Mouse (Mus musculus) forebrain, embryonic 13.5 days (tissue): ENCODE data around the gene Arrdc2. TPM values are rescaled to one million over a fixed set of nuclear protein-coding genes. Genes with fewer than 3 reads are reported as not detected.

Experiments used
- ATAC-seq: fragments of 200-750 bp; cut with Nextera tagmentation; 2 replicates; pipeline ENCODE4 v1.8.0; 2017
- H3K27ac ChIP-seq: fragments of 300-500 bp; sonication (generic); 2 replicates; pipeline ENCODE4 v1.5.1; 2015; ENCODE audit warnings: inconsistent platforms, mild to moderate bottlenecking, moderate library complexity
- H3K27me3 ChIP-seq: fragments of 300-500 bp; sonication (generic); 2 replicates; pipeline ENCODE4 v1.6.1; 2015; ENCODE audit warnings: mild to moderate bottlenecking, inconsistent platforms
- H3K36me3 ChIP-seq: fragments of 300-500 bp; sonication (generic); 2 replicates; pipeline ENCODE4 v1.6.1; 2015; ENCODE audit warnings: mild to moderate bottlenecking, inconsistent platforms; ENCODE audit not compliant: poor library complexity, severe bottlenecking
- H3K4me1 ChIP-seq: fragments of 300-500 bp; sonication (generic); 2 replicates; pipeline ENCODE4 v1.6.1; 2015; ENCODE audit warnings: inconsistent platforms
- H3K4me2 ChIP-seq: fragments of 300-500 bp; sonication (generic); 2 replicates; pipeline ENCODE4 v1.6.1; 2015; ENCODE audit warnings: inconsistent platforms, mild to moderate bottlenecking, moderate library complexity
- H3K4me3 ChIP-seq: fragments of 300-500 bp; sonication (generic); 2 replicates; pipeline ENCODE4 v1.5.1; 2015; ENCODE audit warnings: mild to moderate bottlenecking, inconsistent platforms
- H3K9ac ChIP-seq: fragments of 300-500 bp; sonication (generic); 2 replicates; pipeline ENCODE4 v1.6.1; 2015; ENCODE audit warnings: mild to moderate bottlenecking, inconsistent platforms
- H3K9me3 ChIP-seq: fragments of 300-500 bp; sonication (generic); replicated peaks from 2 replicates; pipeline ENCODE4 v1.6.1; 2016; ENCODE audit warnings: inconsistent platforms
- WGBS: fragments of 180-500 bp; shearing (Covaris S2); methylation state at CpG from one replicate; pipeline ENCODE4 v1.1.7; 2015; 5-methylcytosine and 5-hydroxymethylcytosine counted together
- polyA plus RNA-seq: library from polyadenylated mRNA; unstranded; fragments of >200 nt; fragmentation: Nextera tagmentation; extraction: Ambion mirVana; gene quantifications from 2 replicates; pipeline ENCODE4 v1.2.1, GENCODE M21; 2015

Gene Arrdc2
- polyA plus RNA-seq, 1 experiment from 2014 or later: 5.7 TPM

- H3K4me2 ChIP-seq: no peak overlapping the region
- peaks cover 13% of the 10 kb centered on the region; the same call in 1 of the 2 replicates for H3K36me3 ChIP-seq
- no peak for ATAC-seq
- no peaks in the 10 kb centered on the region for H3K9me3 ChIP-seq
- H3K27me3 ChIP-seq: no peaks in the 10 kb centered on the region
- H3K27ac ChIP-seq: no peak overlapping the region
- 84% methylated on average over 3 of the region's 3 CpGs for WGBS
- H3K9ac ChIP-seq: no peak overlapping the region
- no peak overlapping the region for H3K4me3 ChIP-seq
- 0 out of 2 replicates have a peak, but pooled peaks cover 4% of the 10 kb centered on the region for H3K4me1 ChIP-seq
These were observed 9.9 kb upstream of the Arrdc2 start for GRCm38 (mm10) chr8:70849333-70849990.

GRCm38 (mm10) chr8:70846371-70847154 lies 7.0 kb upstream of the Arrdc2 start:
- Histone ChIP-seq H3K27ac (no peak overlapping the region), H3K27me3 (0 out of 2 replicates have a peak, but pooled peaks cover 4% of the 10 kb centered on the region), H3K4me2 (no peak overlapping the region), H3K4me3 (no peak overlapping the region), H3K9me3 (no peaks in the 10 kb centered on the region), H3K4me1 (0 out of 2 replicates have a peak, but pooled peaks cover 7% of the 10 kb centered on the region), H3K9ac (no peak overlapping the region), H3K36me3 (peaks cover 8% of the 10 kb centered on the region; the same call in 1 of the 2 replicates)
- ATAC-seq: no peak
- 58% methylated on average over 15 of the region's 15 CpGs for WGBS

- ATAC-seq: no peak
- no peak overlapping the region for H3K4me2 ChIP-seq
- peaks cover 16% of the 10 kb centered on the region; the same call in 1 of the 2 replicates for H3K4me1 ChIP-seq
- H3K36me3 ChIP-seq: 0 out of 2 replicates have a peak, but pooled peaks cover 8% of the 10 kb centered on the region
- H3K27ac ChIP-seq: no peak overlapping the region
- no peak overlapping the region for H3K4me3 ChIP-seq
- no peak overlapping the region for H3K9ac ChIP-seq
- 0 out of 2 replicates have a peak, but pooled peaks cover 4% of the 10 kb centered on the region for H3K27me3 ChIP-seq
- 44% methylated on average over 5 of the region's 5 CpGs for WGBS
- H3K9me3 ChIP-seq: no peaks in the 10 kb centered on the region
These were observed 5.6 kb upstream of the Arrdc2 start for GRCm38 (mm10) chr8:70845108-70845507.

GRCm38 (mm10) chr8:70844523-70844922 lies 5.0 kb upstream of the Arrdc2 start:
- WGBS: 4% methylated on average over 6 of the region's 6 CpGs
- no peak for ATAC-seq
- H3K4me3 ChIP-seq: no peak overlapping the region
- H3K27me3 ChIP-seq: 0 out of 2 replicates have a peak, but pooled peaks cover 4% of the 10 kb centered on the region
- no peaks in the 10 kb centered on the region for H3K9me3 ChIP-seq
- no peak overlapping the region for H3K27ac ChIP-seq
- 0 out of 2 replicates have a peak, but pooled peaks cover 8% of the 10 kb centered on the region for H3K36me3 ChIP-seq
- peak overlapping the region; percentile 34; the same call in 1 of the 2 replicates for H3K9ac ChIP-seq
- peaks cover 19% of the 10 kb centered on the region; the same call in 1 of the 2 replicates for H3K4me1 ChIP-seq
- no peak overlapping the region for H3K4me2 ChIP-seq

GRCm38 (mm10) chr8:70843941-70844340 lies 4.4 kb upstream of the Arrdc2 start:
- no peak overlapping the region for H3K9ac ChIP-seq
- no peak overlapping the region for H3K4me2 ChIP-seq
- no peak overlapping the region for H3K4me3 ChIP-seq
- ATAC-seq: no peak
- H3K27me3 ChIP-seq: 0 out of 2 replicates have a peak, but pooled peaks cover 4% of the 10 kb centered on the region
- H3K36me3 ChIP-seq: 0 out of 2 replicates have a peak, but pooled peaks cover 8% of the 10 kb centered on the region
- H3K9me3 ChIP-seq: no peaks in the 10 kb centered on the region
- H3K4me1 ChIP-seq: peaks cover 20% of the 10 kb centered on the region
- WGBS: 86% methylated on average over 8 of the region's 8 CpGs
- no peak overlapping the region for H3K27ac ChIP-seq

- no peak overlapping the region for H3K9ac ChIP-seq
- peaks cover 26% of the 10 kb centered on the region for H3K4me1 ChIP-seq
- WGBS: 89% methylated on average over 5 of the region's 5 CpGs
- H3K4me3 ChIP-seq: no peak overlapping the region
- ATAC-seq: no peak
- no peak overlapping the region for H3K27ac ChIP-seq
- H3K36me3 ChIP-seq: 0 out of 2 replicates have a peak, but pooled peaks cover 3% of the 10 kb centered on the region
- H3K9me3 ChIP-seq: no peaks in the 10 kb centered on the region
- no peak overlapping the region for H3K4me2 ChIP-seq
- H3K27me3 ChIP-seq: 0 out of 2 replicates have a peak, but pooled peaks cover 4% of the 10 kb centered on the region
These were observed 3.8 kb upstream of the Arrdc2 start for GRCm38 (mm10) chr8:70843214-70843773.

GRCm38 (mm10) chr8:70842484-70842883 lies 3.0 kb upstream of the Arrdc2 start:
- no peak overlapping the region for H3K9ac ChIP-seq
- peaks cover 27% of the 10 kb centered on the region for H3K4me1 ChIP-seq

GRCm38 (mm10) chr8:70841147-70842072 lies 1.9 kb upstream of the Arrdc2 start:
- Histone ChIP-seq H3K4me3 (no peak overlapping the region), H3K27ac (no peak overlapping the region), H3K27me3 (0 out of 2 replicates have a peak, but pooled peaks cover 4% of the 10 kb centered on the region), H3K4me1 (peaks cover 27% of the 10 kb centered on the region), H3K4me2 (no peak overlapping the region), H3K9ac (no peak overlapping the region), H3K9me3 (no peaks in the 10 kb centered on the region), H3K36me3 (0 out of 2 replicates have a peak, but pooled peaks cover 4% of the 10 kb centered on the region)
- 43% methylated on average over 22 of the region's 22 CpGs for WGBS
- ATAC-seq: no peak

More at GRCm38 (mm10) chr8:70842484-70842883, 3.0 kb upstream of the Arrdc2 start:
- Histone ChIP-seq H3K27ac (no peak overlapping the region; the same call in 1 of the 2 replicates), H3K36me3 (no peaks in the 10 kb centered on the region), H3K9me3 (no peaks in the 10 kb centered on the region), H3K27me3 (0 out of 2 replicates have a peak, but pooled peaks cover 4% of the 10 kb centered on the region), H3K4me3 (no peak overlapping the region), H3K4me2 (no peak overlapping the region)
- 70% methylated on average over 25 of the region's 25 CpGs for WGBS
- ATAC-seq: no peak

- WGBS: 55% methylated on average over 10 of the region's 10 CpGs
- Histone ChIP-seq H3K4me2 (no peak overlapping the region), H3K27ac (no peak overlapping the region), H3K4me3 (0 out of 2 replicates have a peak overlapping the region, but pooled peaks have one; percentile 68), H3K27me3 (0 out of 2 replicates have a peak, but pooled peaks cover 4% of the 10 kb centered on the region), H3K4me1 (peaks cover 27% of the 10 kb centered on the region), H3K9ac (no peak overlapping the region), H3K9me3 (no peaks in the 10 kb centered on the region), H3K36me3 (peaks cover 12% of the 10 kb centered on the region)
- ATAC-seq: no peak
These were observed 1.1 kb upstream of the Arrdc2 start for GRCm38 (mm10) chr8:70840590-70840989.

- H3K27ac ChIP-seq: peak overlapping the region; percentile 78
- peaks cover 21% of the 10 kb centered on the region for H3K36me3 ChIP-seq
- H3K4me1 ChIP-seq: peaks cover 19% of the 10 kb centered on the region
- peak; percentile 42 for ATAC-seq
- H3K27me3 ChIP-seq: 0 out of 2 replicates have a peak, but pooled peaks cover 4% of the 10 kb centered on the region
- no peaks in the 10 kb centered on the region for H3K9me3 ChIP-seq
- H3K4me3 ChIP-seq: peak overlapping the region; percentile 68
- WGBS: 2% methylated on average over 64 of the region's 66 CpGs
- H3K4me2 ChIP-seq: peak overlapping the region; percentile 80
- peak overlapping the region; percentile 77 for H3K9ac ChIP-seq
These were observed 689 bp downstream of the Arrdc2 start for GRCm38 (mm10) chr8:70838654-70839407.
